7 mouse cellular contexts compared by ENCODE assay signal in genomic region chr3:97069589-97069988, GRCm38 (mm10).
DNase-seq lines count a peak whose midpoint lies in the region; ATAC-seq lines count a peak whose summit lies in the region.
"Not testable (repeated sequence)": the region's sequence is repeated elsewhere in the genome, so short reads cannot be mapped to it uniquely, and the experiment has no call there.

No protein-coding gene starts in this region.

- 78% methylated on average over 7 of the region's 7 CpGs for WGBS in forebrain, embryonic 16.5 days
- WGBS in heart, embryonic 13.5 days: 65% methylated on average over 7 of the region's 7 CpGs

- H3K4me2 ChIP-seq in forebrain, embryonic 16.5 days (ENCODE audit: low read length); heart, embryonic 13.5 days: not testable (repeated sequence)

- not testable (repeated sequence) for H3K27me3 ChIP-seq in forebrain, embryonic 16.5 days (replicated peaks; ENCODE audit: control insufficient read depth, insufficient read depth, low read length); heart, embryonic 13.5 days (replicated peaks)

- H3K4me1 ChIP-seq in forebrain, embryonic 16.5 days (replicated peaks; ENCODE audit: control insufficient read depth, insufficient read depth, low read length): not testable (repeated sequence)
- H3K4me1 ChIP-seq in heart, embryonic 13.5 days: peaks cover 18% of the 10 kb centered on the region

- H3K9me3 ChIP-seq in forebrain, embryonic 16.5 days (ENCODE audit: control insufficient read depth, low read length); heart, embryonic 13.5 days: not testable (repeated sequence)

- not testable (repeated sequence) for H3K4me3 ChIP-seq in forebrain, embryonic 16.5 days (replicated peaks; ENCODE audit: low read length); heart, embryonic 13.5 days

- peak; percentile 81 for ATAC-seq in cerebellum, adult (ENCODE audit: insufficient number of reproducible peaks, low FRiP score, low TSS enrichment)
- 0 out of 2 replicates have a peak, but pooled peaks have one; percentile 38 for ATAC-seq in forebrain, embryonic 16.5 days
- ATAC-seq in heart, embryonic 13.5 days (ENCODE audit: extremely low read depth, insufficient number of reproducible peaks, low FRiP score, low TSS enrichment): not testable (repeated sequence)

- H3K36me3 ChIP-seq in forebrain, embryonic 16.5 days (ENCODE audit: control insufficient read depth, insufficient read depth); heart, embryonic 13.5 days: not testable (repeated sequence)

- peak; percentile 43 to 69 for DNase-seq in cerebellum, adult 18-20 months
- peak; percentile 81 for DNase-seq in cerebellum, adult 9-10 months
- DNase-seq in cerebellum, postnatal 14 days: peak; percentile 21 to 58
- peak; percentile 32 for DNase-seq in gastrocnemius, adult 18-20 months (ENCODE audit: low spot score)

- H3K27ac ChIP-seq in forebrain, embryonic 16.5 days (ENCODE audit: low read length): not testable (repeated sequence)
- 0 out of 2 replicates have a peak overlapping the region, but pooled peaks have one; percentile 8 for H3K27ac ChIP-seq in heart, embryonic 13.5 days (replicated peaks)

- not testable (repeated sequence) for H3K9ac ChIP-seq in forebrain, embryonic 16.5 days (replicated peaks; ENCODE audit: low read depth, low read length); heart, embryonic 13.5 days
